Mouse (Mus musculus) ovary, adult 18-20 months (tissue): Measurements from ENCODE around the gene Slc35e2.
"Not testable (repeated sequence)": the region's sequence is repeated elsewhere in the genome, so short reads cannot be mapped to it uniquely, and the experiment has no call there.

ENCODE experiments used
- DNase-seq: peaks from one replicate; pipeline ENCODE4 v3.0.0; 2022; ENCODE audit warnings: low spot score, mixed read lengths

Slc35e2 gene

DNA sequence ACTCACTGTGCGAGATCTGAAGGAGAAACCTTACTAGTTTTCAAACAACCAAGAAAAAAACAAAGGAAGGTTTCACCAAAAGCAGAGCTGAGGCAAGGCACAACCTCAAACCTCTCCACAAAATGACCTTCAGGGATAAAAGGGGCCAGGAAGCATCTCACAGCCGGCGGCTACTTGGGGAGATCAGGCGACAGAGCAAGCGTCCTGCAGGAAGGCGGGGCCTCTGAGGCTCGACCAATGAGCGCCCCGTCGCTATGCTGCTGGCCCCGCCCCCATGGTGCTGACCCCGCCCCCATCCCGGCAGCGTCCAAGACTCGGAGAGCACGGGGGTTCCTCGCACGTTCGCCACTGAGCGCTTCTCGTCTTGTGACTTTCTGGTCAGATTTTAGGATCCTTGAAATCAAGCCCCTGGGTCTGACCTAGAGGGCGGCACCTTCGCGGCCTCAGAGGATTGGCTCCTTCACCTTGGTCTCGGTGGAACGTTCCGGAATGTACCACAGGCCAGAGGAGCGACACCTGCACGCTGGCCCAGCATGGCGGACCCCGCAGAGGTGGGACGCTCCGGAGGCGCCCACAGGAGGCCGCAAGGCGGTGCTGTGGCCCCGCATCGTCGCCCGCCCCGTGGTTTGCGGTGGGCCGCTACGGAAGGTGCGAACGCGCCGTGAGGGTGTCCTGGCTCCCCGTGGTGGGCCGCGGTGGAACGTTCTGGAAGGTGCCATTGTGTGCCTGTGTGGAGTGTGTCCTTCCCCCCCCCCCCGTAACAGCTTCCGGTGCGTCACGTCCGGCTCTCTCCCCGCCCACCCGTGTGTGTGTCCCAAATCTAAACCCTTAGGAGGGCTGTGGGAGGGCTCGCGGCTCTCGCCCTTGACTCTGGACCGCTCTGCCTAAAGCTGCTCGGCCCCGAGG lies at the start of gene Slc35e2:
Slc35e2 (plus strand) TSS at position 326 of the 906 bp plus-strand sequence.
- DNase-seq, result peak; percentile 89

DNA sequence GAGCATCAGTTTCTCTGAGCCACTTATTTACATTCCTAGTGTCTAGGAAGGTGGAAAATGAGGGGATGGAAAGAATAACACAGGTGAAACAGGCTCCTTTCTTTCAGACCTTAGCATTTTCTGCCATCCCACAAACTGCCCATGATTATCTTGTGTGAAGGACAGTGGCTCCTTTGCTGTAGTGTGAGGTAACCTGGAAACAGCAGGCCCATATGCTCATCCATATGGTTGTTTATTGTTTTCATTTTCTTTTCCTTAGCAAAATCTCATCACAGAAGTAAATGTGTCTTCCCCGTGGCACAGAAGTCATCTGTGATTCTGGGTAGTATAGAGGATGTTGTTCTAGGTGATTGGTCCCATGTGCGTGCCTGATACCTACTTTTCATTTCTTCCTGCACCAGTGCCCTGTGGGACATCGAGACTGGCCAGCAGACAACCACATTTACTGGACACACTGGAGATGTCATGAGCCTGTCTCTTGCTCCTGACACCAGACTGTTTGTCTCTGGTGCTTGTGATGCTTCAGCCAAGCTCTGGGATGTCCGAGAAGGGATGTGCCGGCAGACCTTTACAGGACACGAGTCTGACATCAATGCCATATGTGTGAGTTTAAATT lies 48.2 kb upstream of the Slc35e2 start:
- DNase-seq, result no peak

GRCm38 (mm10) chr4:155554880-155555279 lies 46.3 kb upstream of the Slc35e2 start:
- no peak for DNase-seq

DNA sequence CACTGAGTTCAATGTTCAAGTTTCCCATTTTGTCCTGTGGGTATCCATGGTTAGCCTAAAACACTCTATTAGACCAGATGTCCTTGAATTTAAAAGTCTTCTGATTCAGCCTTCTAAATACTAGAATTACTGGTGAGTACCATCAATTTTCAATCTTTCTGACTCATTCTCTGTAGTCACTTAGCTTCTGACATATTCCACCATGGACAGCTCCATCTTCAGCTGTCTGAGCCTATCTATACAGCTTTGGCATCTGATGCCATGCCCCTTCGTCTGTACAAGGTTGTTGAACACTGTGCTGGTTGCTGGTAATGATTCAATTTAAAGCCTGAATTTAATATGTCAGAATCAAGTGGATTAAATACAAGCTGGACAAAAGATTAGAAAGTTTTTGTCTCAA lies 45.8 kb upstream of the Slc35e2 start:
- no peak for DNase-seq

DNA sequence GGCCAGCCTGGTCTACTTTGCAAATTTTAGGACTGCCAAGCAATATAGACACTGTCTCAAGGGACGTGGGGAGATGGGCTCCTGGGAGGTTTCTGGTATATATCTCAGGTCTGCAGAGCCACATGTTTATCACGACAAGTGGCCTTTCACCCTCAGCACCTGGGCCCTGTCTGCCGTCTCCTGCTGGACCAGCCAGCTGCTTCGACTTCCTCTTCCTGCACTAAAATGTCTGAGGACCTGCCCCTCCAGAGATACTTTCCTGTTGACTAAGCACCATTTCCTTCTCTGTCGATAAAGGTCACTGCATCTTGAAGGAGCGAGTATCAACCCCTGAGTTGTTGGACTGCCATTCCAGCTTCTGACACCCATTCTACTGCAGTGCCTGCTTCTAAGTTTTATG lies 41.8 kb upstream of the Slc35e2 start:
- DNase-seq, result no peak

- no peak for DNase-seq
These were observed 40.3 kb upstream of the Slc35e2 start for GRCm38 (mm10) chr4:155560932-155561331.

DNA sequence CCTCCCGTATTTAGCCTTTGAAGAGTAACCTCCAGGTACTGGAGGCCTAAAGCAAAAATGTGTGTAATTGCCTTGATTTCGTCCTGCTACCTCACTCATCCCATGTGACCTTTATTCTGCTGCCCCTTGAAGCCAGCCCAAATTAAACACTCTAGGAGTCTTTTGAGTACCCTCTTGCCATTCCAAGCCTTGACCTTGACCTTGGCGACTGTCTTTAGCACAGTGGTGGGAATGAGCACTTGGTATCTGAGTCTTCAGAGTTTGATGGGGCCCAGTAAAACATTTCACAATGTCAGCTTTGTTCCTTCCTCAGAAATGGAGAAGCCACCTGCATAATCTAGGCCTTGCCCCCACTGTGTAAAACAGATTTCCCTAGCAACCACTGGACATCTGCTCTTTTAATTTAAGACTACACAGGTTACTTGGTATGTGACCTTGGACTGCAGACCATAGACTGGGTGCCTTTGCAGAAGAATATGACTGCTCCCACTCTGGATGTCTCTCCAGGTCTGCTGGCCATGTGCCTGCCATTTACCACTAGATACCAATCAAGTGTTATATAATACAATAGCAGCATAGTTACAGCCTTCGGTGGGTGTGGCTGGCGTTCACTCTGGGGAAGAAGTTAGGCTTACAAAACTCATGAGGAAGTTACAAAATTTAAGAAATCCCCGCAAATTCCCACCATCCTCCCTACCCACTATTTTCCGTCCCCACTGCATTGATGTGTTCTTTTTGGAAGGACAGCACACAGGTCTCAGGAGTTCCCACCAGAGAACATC lies 39.4 kb upstream of the Slc35e2 start, which contains the start of gene Nadk:
Nadk (plus strand) TSS at position 718 of the 782 bp plus-strand sequence.
- no peak for DNase-seq

DNA sequence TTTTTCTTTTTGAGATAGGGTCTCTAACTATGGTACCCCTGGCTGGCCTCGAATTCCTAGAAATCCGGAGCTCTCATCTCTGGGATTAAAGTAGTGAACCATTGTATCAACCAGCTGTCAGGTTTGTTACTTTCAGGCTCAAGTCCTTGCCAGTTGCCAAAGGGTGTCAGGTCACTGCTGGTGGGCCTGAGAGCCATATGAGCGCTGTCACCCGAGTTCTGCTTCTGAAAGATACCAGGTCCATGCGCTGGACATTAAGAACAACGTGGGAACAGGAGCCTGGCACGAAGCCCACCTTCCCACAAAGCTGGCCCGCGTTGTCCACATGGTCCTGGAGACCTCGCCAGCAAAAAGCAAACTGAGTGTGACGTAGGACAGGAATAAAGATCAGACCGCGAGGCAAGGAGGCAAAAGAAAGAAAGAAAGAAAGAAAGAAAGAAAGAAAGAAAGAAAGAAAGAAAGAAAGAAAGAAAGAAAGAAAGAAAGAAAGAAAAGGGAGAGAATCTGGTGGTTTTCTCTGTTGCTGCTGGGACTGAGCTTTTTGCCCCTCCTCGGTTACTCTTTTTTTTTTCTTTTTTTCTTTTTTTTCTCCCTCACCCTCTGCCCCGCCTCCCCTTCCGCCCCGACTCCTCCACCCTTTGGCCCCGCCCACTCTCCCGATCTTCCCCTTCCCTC lies 38.4 kb upstream of the Slc35e2 start:
- peak; percentile 47 for DNase-seq

DNA sequence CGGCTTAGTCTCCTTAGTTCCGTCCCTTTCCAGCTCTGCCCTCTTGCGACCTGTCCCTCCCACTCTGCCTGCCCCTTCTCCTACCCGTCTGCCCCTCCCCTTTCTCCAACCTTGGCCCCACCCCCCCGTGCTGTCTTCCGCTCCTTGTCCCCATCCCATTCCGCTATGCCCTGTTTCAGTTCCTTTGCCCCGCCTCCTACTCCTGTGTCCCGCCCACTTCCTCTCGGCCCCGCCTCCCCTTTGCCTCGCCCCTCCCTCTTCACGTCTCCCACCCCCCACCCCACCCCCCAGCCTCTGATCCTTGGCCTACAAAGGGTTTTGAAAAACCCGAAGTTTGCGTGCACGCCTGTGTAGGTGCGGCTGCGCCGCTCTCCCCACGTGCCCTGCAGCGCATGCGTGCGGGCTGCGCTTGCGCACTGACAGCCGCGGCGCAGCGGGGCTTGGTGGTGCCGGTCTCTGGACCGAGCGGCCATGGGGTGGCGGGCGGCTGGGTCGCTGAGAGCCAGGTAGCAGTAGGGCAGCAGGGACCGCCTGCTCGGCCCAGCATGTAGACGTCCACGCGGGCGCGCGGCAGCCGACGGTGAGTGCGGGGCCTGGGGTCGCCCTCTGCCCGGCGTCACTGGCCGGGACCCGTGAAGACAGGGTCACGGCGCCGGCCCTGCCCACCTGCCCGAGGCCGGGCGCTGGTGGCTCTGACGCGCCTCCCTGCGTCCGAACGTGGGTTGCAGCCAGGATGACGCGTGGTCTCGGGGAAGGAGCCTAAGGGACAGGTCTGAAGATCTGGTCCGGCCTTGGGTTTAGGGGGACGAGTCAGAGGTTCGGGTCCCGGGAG lies 37.6 kb upstream of the Slc35e2 start:
- peak; percentile 97 for DNase-seq

GRCm38 (mm10) chr4:155564315-155565069 lies 36.7 kb upstream of the Slc35e2 start:
- peak; percentile 40 for DNase-seq

DNA sequence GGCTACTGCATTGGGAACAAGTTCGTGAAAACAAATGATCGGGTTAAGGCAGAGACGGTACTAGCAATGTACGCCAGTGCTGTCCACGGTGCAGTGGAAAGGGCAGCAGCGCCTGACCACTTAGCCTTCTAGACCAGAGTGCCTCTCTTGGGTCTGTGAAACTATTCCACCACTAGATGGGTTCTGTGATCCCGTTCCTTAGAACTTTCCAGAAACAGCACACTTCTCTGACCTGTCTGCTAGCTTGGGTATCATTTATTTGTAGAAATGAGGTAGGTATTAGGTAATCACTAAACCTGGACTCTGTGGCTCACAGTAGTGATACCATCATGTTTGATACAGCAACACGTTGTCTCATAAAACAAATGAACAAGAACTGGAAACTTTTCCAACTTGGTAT lies 34.7 kb upstream of the Slc35e2 start:
- DNase-seq, result no peak

GRCm38 (mm10) chr4:155568170-155568569 lies 33.0 kb upstream of the Slc35e2 start:
- no peak for DNase-seq

DNA sequence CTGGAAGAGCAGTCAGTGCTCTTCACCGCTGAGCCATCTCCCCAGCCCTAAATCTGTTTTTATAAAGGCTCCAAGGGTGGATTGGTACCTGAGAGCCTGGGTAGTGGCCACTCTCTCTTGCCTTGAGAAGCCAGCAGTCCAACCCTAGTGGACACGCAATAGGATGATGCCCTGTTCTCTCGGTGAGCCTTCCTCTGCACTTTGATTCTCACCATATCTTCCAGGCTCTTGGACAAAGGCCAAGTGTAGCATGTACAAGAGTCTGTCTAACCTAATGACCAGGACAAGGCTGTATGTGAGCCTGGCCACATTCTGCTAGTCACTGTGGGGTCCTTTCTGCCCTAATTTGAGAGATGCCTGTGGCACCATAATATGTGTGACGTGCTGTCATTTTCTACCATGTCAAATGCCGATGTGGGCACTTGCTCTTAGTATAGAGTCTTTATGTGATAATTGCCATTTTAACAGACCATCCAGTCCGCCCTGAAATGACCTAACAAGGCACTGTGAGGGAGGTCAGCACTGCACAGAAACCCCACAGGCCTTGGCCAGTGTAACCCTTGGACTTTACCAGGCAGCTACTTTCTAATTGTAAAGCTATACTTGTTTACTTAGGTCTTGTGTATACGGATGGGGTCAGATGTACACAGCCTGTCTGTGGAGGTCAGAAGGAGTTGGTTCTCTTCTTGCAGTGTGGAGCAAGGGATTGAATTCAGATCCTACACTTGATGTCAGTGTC lies 32.4 kb upstream of the Slc35e2 start:
- no peak for DNase-seq

DNA sequence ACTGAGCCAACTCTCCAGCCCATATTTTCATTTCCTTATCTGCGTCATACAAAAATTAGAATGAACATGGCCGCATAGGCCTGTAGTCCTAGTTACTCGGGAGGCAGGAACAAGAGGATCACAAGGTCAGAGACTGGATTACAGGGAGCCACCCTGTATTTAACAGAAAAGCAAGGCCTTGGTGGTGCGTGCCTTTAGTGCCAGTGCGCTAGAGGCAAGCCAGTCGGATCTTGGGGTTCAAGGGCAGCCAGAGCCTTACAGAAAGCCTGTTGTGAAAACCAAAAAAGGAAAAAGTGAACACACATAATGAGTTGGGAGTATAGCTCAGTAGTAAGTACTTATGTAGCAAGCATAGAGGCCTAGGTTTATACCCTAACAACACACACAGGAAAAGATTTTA lies 31.4 kb upstream of the Slc35e2 start:
- DNase-seq, result no peak

- DNase-seq, result not testable (repeated sequence)
These were observed 30.9 kb upstream of the Slc35e2 start for GRCm38 (mm10) chr4:155570315-155570714.

GRCm38 (mm10) chr4:155571442-155571841 lies 29.8 kb upstream of the Slc35e2 start:
- DNase-seq, result no peak

GRCm38 (mm10) chr4:155573155-155573554 lies 28.1 kb upstream of the Slc35e2 start:
- DNase-seq, result no peak

DNA sequence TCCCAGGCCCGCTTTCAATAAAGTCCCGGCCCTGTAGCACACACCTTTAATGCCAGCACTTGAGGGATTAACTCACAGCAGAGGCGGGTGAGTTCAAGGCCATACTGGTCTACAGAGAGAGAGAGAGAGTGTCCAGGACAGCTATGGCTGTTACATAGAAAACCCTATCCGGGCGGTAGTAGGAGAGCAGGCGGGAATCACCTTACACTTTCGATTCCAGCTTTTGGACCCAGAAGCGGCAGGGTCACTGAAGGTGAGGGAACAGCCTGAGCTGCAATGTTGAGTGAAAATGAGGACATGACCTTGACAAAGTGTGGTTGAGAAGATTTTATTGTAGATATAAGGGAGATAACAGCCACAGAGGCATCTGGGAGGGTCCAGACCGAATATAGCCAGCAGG lies 27.3 kb upstream of the Slc35e2 start:
- no peak for DNase-seq

- no peak for DNase-seq
These were observed 26.3 kb upstream of the Slc35e2 start for GRCm38 (mm10) chr4:155574931-155575330.

DNA sequence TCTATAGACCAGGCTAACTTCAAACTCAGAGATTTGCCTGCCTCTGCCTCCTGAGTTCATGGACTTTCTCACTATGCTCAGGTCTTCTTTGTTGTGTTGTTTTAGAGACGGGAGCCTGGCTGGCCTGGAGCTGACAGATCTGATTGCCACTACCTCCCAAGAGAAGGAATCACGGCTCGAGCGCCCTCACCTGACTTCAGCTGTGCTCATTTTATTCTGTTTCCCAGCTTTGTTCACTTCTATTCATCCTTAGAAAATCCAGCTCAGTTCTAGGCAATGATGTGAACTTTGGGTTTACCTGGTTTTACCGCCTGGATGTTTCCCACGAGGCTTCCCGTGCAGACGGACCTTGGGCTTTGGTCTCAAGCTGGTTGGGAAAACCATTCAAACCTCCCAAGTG lies 25.7 kb upstream of the Slc35e2 start:
- no peak for DNase-seq
